Mouse (Mus musculus) midbrain, postnatal 0 days (tissue): ENCODE measurements around the gene 4930535I16Rik. TPM values are rescaled to one million over a fixed set of nuclear protein-coding genes. Genes with fewer than 3 reads are reported as not detected.

Source experiments
- ATAC-seq: fragments of 200-750 bp; cut with Nextera tagmentation; 2 replicates; pipeline ENCODE4 v1.8.0; 2017; ENCODE audit warnings: moderate number of reproducible peaks, mild to moderate bottlenecking, moderate TSS enrichment, moderate library complexity; ENCODE audit not compliant: low FRiP score
- DNase-seq: peaks from one replicate; pipeline ENCODE4 v3.0.0-alpha.2; 2015; ENCODE audit warnings: low spot score
- H3K27ac ChIP-seq: fragments of 300-500 bp; sonication (generic); 2 replicates; pipeline ENCODE4 v1.5.1; 2014; ENCODE audit warnings: low read depth, mild to moderate bottlenecking, low read length, mixed read lengths
- H3K27me3 ChIP-seq: fragments of 300-500 bp; sonication (generic); 2 replicates; pipeline ENCODE4 v1.6.1; 2014; ENCODE audit warnings: low read length, control low read depth, mixed read lengths; ENCODE audit not compliant: insufficient read depth
- H3K36me3 ChIP-seq: fragments of 300-500 bp; sonication (generic); 2 replicates; pipeline ENCODE4 v1.6.1; 2014; ENCODE audit warnings: low read length, control low read depth, mixed read lengths; ENCODE audit not compliant: insufficient read depth
- H3K4me1 ChIP-seq: fragments of 300-500 bp; sonication (generic); 2 replicates; pipeline ENCODE4 v1.6.1; 2014; ENCODE audit warnings: mild to moderate bottlenecking, control low read depth, antibody characterized with exemption, low read length, mixed read lengths; ENCODE audit not compliant: insufficient read depth
- H3K4me2 ChIP-seq: fragments of 300-500 bp; sonication (generic); 2 replicates; pipeline ENCODE4 v1.6.1; 2014; ENCODE audit warnings: low read depth, mild to moderate bottlenecking, low read length, mixed read lengths; ENCODE audit not compliant: poor library complexity, severe bottlenecking
- H3K4me3 ChIP-seq: fragments of 300-500 bp; sonication (generic); 2 replicates; pipeline ENCODE4 v1.5.1; 2014; ENCODE audit warnings: low read depth, mild to moderate bottlenecking, low read length, moderate library complexity
- H3K9ac ChIP-seq: fragments of 300-500 bp; sonication (generic); replicated peaks from 2 replicates; pipeline ENCODE4 v1.6.1; 2014; ENCODE audit warnings: mild to moderate bottlenecking, low read length, moderate library complexity, mixed read lengths; ENCODE audit not compliant: poor library complexity, severe bottlenecking
- H3K9me3 ChIP-seq: fragments of 300-500 bp; sonication (generic); 2 replicates; pipeline ENCODE4 v1.6.1; 2016; ENCODE audit warnings: low read length, control low read depth
- CTCF ChIP-seq: IDR thresholded peaks from 2 replicates; pipeline ENCODE4 v1.5.1; 2016; ENCODE audit warnings: antibody characterized with exemption, mild to moderate bottlenecking
- WGBS: fragments of 180-500 bp; shearing (Covaris S2); extraction: QIAGEN DNeasy Blood & Tissue Kit; methylation state at CpG from one replicate; pipeline ENCODE4 v1.1.7; 2014; 5-methylcytosine and 5-hydroxymethylcytosine counted together
- polyA plus RNA-seq: library from polyadenylated mRNA; unstranded; fragments of >200 nt; fragmentation: Nextera tagmentation; extraction: Ambion mirVana; gene quantifications from 2 replicates; pipeline ENCODE4 v1.2.1, GENCODE M21; 2015
- total RNA-seq: library from RNA; depleted of rRNA; stranded (reverse); fragments of >200 nt; gene quantifications from 2 replicates; pipeline ENCODE4 v1.2.3, GENCODE M21; 2014; rRNA removed

4930535I16Rik gene
- total RNA-seq = not detected in 2 replicates
- polyA plus RNA-seq = not detected in 2 replicates

DNA sequence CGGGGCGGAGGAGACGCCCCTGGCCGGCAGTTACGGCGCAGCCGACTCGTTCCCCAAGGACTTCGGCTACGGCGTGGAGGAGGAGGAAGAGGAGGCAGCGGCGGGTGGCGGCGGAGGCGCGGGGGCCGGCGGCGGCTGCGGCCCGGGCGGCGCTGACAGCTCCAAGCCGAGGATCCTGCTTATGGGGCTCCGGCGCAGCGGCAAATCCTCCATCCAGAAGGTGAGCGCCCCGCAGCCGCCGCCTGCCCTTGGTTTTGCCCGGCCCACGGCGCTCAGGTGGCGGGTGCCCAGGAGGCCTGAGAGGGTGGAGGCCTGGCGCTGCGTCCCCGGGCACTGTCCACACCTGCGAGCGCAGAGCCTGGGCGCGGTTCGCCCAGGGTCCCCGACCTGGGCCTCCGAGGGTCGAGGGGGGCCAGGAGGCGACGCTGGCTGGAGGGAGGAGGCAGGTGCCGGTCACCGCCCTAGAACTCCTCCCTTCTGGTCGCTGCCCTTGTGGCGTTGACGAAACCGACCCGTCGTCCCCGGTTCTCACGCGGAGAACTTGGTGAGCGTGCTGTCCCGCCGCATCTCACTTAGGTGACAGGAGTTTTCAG is at the start of gene 4930535I16Rik:
Gene 4930535I16Rik (minus strand): TSS at position 475 of the 593 bp plus-strand sequence.
- 1% methylated on average over 33 of the region's 63 CpGs for WGBS
- no peak for TF ChIP-seq CTCF
- Histone ChIP-seq H3K36me3 (peaks cover 16% of the 10 kb centered on the region), H3K4me1 (peaks cover 11% of the 10 kb centered on the region; the same call in 1 of the 2 replicates), H3K4me2 (peak within 1 kb of the TSS; percentile 94), H3K9me3 (no peaks in the 10 kb centered on the region), H3K27ac (peak within 1 kb of the TSS; percentile 87), H3K27me3 (no peaks in the 10 kb centered on the region), H3K4me3 (peak within 1 kb of the TSS; percentile 99), H3K9ac (peak within 1 kb of the TSS; percentile 93)
- ATAC-seq (peak; percentile 39; the same call in 1 of the 2 replicates), DNase-seq (peak; percentile 32)

GRCm38 (mm10) chr4:123962721-123963120 is 44.9 kb upstream of the 4930535I16Rik start:
- no peak overlapping the region for H3K4me3 ChIP-seq
- WGBS = 54% methylated on average over 9 of the region's 9 CpGs
- ATAC-seq = no peak

DNA sequence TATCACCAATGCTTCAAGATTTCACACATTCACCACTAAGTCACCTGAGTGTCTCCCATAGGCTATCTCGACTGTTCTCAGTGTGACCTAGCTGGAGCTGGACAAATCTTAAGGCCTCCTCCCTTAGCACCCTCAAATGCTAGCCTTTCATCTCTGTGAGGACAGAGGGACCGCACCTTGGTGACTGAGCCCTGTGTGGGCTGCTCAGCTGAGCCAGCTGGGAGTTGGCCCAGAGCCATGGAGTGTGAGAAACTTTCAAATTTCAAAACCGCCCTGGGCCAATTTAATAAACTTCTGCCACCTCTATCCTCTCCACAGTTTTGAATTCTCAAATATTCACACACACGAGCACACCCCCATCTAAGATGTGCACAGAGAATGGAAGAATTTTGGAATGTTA is 43.1 kb upstream of the 4930535I16Rik start:
- ATAC-seq (no peak), DNase-seq (no peak)
- no peak overlapping the region for H3K4me2 ChIP-seq
- H3K36me3 ChIP-seq = no peaks in the 10 kb centered on the region
- no peak overlapping the region for H3K27ac ChIP-seq
- no peak for TF ChIP-seq CTCF
- no peaks in the 10 kb centered on the region for H3K9me3 ChIP-seq
- H3K4me3 ChIP-seq = no peak overlapping the region
- H3K4me1 ChIP-seq = no peaks in the 10 kb centered on the region
- H3K27me3 ChIP-seq = no peaks in the 10 kb centered on the region; the same call in 1 of the 2 replicates
- no peak overlapping the region for H3K9ac ChIP-seq
- 75% methylated on average over 4 of the region's 4 CpGs for WGBS

More at GRCm38 (mm10) chr4:123962721-123963120, 44.9 kb upstream of the 4930535I16Rik start:
- no peaks in the 10 kb centered on the region for H3K36me3 ChIP-seq
- H3K27me3 ChIP-seq = no peaks in the 10 kb centered on the region; the same call in 1 of the 2 replicates
- no peak overlapping the region for H3K27ac ChIP-seq
- no peak for TF ChIP-seq CTCF
- H3K9me3 ChIP-seq = no peaks in the 10 kb centered on the region
- no peaks in the 10 kb centered on the region for H3K4me1 ChIP-seq
- DNase-seq = no peak
- H3K9ac ChIP-seq = no peak overlapping the region
- H3K4me2 ChIP-seq = no peak overlapping the region

DNA sequence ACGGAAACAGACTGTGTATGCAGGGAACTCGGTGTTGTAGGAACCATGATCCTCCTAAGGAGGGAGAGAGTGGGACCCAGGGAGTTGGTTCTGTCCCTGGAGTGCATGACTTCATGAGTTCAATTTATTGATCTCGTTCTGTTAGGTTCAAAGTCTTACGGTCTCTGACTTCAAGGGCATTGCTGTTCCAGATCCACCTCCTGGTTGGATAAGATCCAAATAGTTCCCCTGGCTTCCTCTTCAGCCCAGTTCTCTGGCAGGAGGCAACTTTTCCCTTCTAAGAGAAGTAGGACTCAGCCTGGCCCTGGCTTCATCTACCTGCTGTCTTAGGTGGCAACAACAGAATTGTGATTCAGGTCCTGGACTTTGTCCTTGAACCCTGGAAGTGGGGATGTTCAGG is 40.1 kb upstream of the 4930535I16Rik start:
- Histone ChIP-seq H3K9me3 (no peaks in the 10 kb centered on the region), H3K27me3 (no peaks in the 10 kb centered on the region), H3K27ac (no peak overlapping the region), H3K4me3 (no peak overlapping the region), H3K9ac (no peak overlapping the region), H3K4me2 (no peak overlapping the region), H3K36me3 (no peaks in the 10 kb centered on the region), H3K4me1 (no peaks in the 10 kb centered on the region)
- DNase-seq = no peak
- WGBS = 68% methylated on average over 4 of the region's 4 CpGs
- TF ChIP-seq CTCF = no peak
- no peak for ATAC-seq

DNA sequence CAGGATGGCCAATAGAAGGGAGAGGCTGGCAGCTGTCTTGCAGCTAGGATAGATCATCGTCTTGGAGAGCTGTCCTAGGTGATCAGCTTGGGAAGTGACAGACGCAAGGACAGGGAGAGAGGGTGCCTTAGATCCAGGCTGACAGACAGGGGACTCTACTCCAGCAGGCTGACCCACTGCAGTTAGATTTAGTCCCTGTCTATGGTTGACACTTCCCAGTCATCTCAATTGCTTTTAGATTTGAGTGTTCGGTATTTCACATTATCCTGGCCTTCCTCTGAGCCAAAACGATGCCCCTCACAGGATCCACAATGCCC is 39.6 kb upstream of the 4930535I16Rik start:
- H3K9me3 ChIP-seq = no peaks in the 10 kb centered on the region
- H3K4me3 ChIP-seq = no peak overlapping the region
- peak overlapping the region; percentile 28; the same call in 1 of the 2 replicates for H3K4me2 ChIP-seq
- no peak overlapping the region for H3K9ac ChIP-seq
- DNase-seq (no peak), ATAC-seq (no peak)
- H3K27me3 ChIP-seq = no peaks in the 10 kb centered on the region
- no peak for TF ChIP-seq CTCF
- 60% methylated on average over 4 of the region's 4 CpGs for WGBS
- no peaks in the 10 kb centered on the region for H3K36me3 ChIP-seq
- H3K27ac ChIP-seq = no peak overlapping the region
- no peaks in the 10 kb centered on the region for H3K4me1 ChIP-seq

DNA sequence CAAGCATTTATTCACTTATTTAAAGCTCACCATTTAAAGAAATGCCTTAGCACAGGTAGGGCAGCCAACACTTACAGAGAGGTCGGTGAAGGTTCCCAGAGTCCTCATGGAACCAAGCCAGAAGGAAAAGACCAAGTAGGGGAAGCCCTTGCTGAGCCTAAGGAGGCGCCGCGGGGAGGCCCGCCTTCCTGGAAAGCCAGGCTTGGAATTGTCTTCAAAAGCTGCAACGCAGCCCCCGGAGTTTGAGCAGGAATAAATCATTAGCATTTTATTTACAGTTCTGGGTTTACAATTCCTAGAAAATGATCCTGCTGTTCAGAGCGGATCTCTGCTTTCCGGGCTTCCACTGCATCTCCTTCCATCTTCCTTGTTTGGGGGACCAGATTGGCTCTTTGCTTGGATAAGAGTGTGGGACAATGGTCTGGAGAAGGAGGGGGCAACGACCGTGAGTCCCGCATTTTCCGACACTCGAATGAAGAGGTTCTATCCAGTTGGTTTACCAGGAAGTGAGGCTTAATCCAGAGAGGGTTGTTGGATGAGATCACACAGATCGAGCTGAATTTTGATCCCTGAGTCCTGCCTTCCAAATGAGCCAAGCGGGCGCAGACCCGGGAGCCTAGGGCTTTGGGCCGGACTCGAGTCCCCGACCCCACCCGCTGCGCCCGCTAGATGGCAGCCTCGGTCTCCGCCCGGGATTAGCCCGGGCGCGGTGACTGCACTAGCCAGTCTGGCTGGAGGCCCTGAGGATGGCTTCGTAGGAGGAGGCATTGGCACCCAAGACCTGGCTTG is 39.1 kb upstream of the 4930535I16Rik start:
- Histone ChIP-seq H3K4me1 (no peaks in the 10 kb centered on the region), H3K4me2 (peak overlapping the region; percentile 28), H3K36me3 (no peaks in the 10 kb centered on the region), H3K4me3 (peak overlapping the region; percentile 7; the same call in 1 of the 2 replicates), H3K27ac (no peak overlapping the region), H3K9me3 (no peaks in the 10 kb centered on the region), H3K9ac (no peak overlapping the region), H3K27me3 (no peaks in the 10 kb centered on the region)
- TF ChIP-seq CTCF = peak; percentile 87
- DNase-seq (peak; percentile 83), ATAC-seq (peak; percentile 82)
- WGBS = 6% methylated on average over 31 of the region's 31 CpGs
